Mouse (Mus musculus) kidney, adult 10 weeks (tissue): ENCODE data around the gene Ube2ql1. TPM values are rescaled to one million over a fixed set of nuclear protein-coding genes. Genes with fewer than 3 reads are reported as not detected.

Experiments used
- polyA plus RNA-seq: library from polyadenylated mRNA; stranded (reverse); fragments of 350-450 nt; fragmentation: Illumina TruSeq; extraction: RNeasy Lipid Tissue Mini Kit (QIAGEN cat#74804); gene quantifications from one replicate; pipeline ENCODE4 v1.2.3, GENCODE M21; 2014; ENCODE audit warnings: low read depth, low replicate concordance

The Ube2ql1 gene
- 0.69 TPM for polyA plus RNA-seq

DNA sequence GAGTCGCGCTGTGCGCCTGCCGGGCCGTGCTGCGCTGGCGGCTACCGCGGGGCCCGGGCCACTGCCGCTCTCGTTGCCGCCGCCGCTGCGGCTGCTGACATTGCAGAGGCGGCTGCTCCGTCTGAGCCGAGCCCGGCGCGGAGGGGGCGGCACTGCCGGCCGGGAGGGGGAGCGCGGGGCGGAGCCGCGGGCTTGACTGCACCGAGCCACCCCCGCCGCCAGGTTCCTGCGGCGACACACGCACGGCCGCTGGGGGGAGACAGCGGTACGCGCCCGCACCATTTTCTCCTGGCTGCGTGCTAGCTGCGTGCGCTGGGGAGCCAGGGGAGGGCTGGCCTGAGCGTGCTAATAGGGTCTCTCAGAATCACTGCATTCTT, at the start of gene Ube2ql1:
Gene Ube2ql1, minus strand, starts transcription at position 131 of the 377 bp plus-strand sequence.

Other genes starting within 250 kb of the Ube2ql1 start
- 55.5 TPM for gene Nsun2, start 206.1 kb downstream of the Ube2ql1 start, polyA plus RNA-seq
- 5.9 TPM for gene Tent4a, start 205.3 kb downstream of the Ube2ql1 start, polyA plus RNA-seq
- gene Srd5a1, start 128.4 kb downstream of the Ube2ql1 start, polyA plus RNA-seq = 12.5 TPM
- gene Med10, start 62.5 kb upstream of the Ube2ql1 start, polyA plus RNA-seq = 44.8 TPM